Mouse (Mus musculus) midbrain, embryonic 16.5 days (tissue): ENCODE results near the gene Fam222b. TPM values are rescaled to one million over a fixed set of nuclear protein-coding genes. Genes with fewer than 3 reads are reported as not detected.

Source experiments
- ATAC-seq: fragments of 200-750 bp; cut with Nextera tagmentation; 2 replicates; pipeline ENCODE4 v1.8.0; 2017; ENCODE audit warnings: moderate TSS enrichment
- H3K27ac ChIP-seq: fragments of 300-500 bp; sonication (generic); 2 replicates; pipeline ENCODE4 v1.5.1; 2014; ENCODE audit warnings: mild to moderate bottlenecking, low read length, mixed read lengths
- H3K27me3 ChIP-seq: fragments of 300-500 bp; sonication (generic); 2 replicates; pipeline ENCODE4 v1.6.1; 2014; ENCODE audit warnings: low read depth, low read length, mixed read lengths; ENCODE audit not compliant: control insufficient read depth, insufficient read depth
- H3K36me3 ChIP-seq: fragments of 300-500 bp; sonication (generic); 2 replicates; pipeline ENCODE4 v1.6.1; 2014; ENCODE audit warnings: mild to moderate bottlenecking, low read length, moderate library complexity, mixed read lengths; ENCODE audit not compliant: control insufficient read depth, insufficient read depth
- H3K4me1 ChIP-seq: fragments of 300-500 bp; sonication (generic); 2 replicates; pipeline ENCODE4 v1.6.1; 2014; ENCODE audit warnings: mild to moderate bottlenecking, low read length, mixed read lengths; ENCODE audit not compliant: control insufficient read depth, insufficient read depth
- H3K4me2 ChIP-seq: fragments of 300-500 bp; sonication (generic); 2 replicates; pipeline ENCODE4 v1.6.1; 2014; ENCODE audit warnings: mild to moderate bottlenecking, low read length, mixed read lengths
- H3K4me3 ChIP-seq: fragments of 300-500 bp; sonication (generic); 2 replicates; pipeline ENCODE4 v1.5.1; 2014; ENCODE audit warnings: low read depth, mild to moderate bottlenecking, low read length, moderate library complexity, mixed read lengths
- H3K9ac ChIP-seq: fragments of 300-500 bp; sonication (generic); 2 replicates; pipeline ENCODE4 v1.6.1; 2014; ENCODE audit warnings: low read depth, low read length, mixed read lengths
- H3K9me3 ChIP-seq: fragments of 300-500 bp; sonication (generic); replicated peaks from 2 replicates; pipeline ENCODE4 v1.6.1; 2014; ENCODE audit warnings: mild to moderate bottlenecking, low read length, mixed read lengths; ENCODE audit not compliant: control insufficient read depth, poor library complexity, severe bottlenecking
- WGBS: fragments of 180-500 bp; shearing (Covaris S2); extraction: QIAGEN DNeasy Blood & Tissue Kit; methylation state at CpG from one replicate; pipeline ENCODE4 v1.1.7; 2014; 5-methylcytosine and 5-hydroxymethylcytosine counted together
- polyA plus RNA-seq: library from polyadenylated mRNA; unstranded; fragments of >200 nt; fragmentation: Nextera tagmentation; extraction: Ambion mirVana; gene quantifications from 2 replicates; pipeline ENCODE4 v1.2.1, GENCODE M21; 2015

The Fam222b gene
- polyA plus RNA-seq, 1 experiment from 2014 or later, result 28.7 TPM

DNA sequence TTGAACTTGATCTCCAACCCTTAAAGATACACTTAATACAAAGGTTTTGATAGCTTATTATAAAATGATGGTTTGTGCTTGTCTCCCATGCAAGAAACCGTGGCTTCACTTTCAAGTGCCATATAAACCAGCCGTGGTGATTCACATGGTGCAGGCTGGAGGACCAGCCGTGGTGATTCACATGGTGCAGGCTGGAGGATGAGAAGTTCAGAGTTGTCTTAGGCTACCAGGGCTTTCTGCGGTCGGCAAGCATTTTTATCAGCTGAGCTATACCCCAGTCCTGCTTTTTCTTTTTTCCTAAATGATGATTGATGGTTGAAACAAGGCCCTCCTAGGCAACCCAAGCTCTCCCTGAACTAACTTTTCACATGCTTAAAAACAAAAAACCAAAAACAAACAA lies 7.7 kb downstream of the Fam222b start:
- no peaks in the 10 kb centered on the region for H3K9me3 ChIP-seq
- no peak for ATAC-seq
- no peak overlapping the region for H3K4me3 ChIP-seq
- H3K27ac ChIP-seq, result no peak overlapping the region
- 88% methylated on average over 5 of the region's 5 CpGs for WGBS
- no peaks in the 10 kb centered on the region for H3K27me3 ChIP-seq
- H3K36me3 ChIP-seq, result no peaks in the 10 kb centered on the region
- no peak overlapping the region for H3K4me2 ChIP-seq
- no peak overlapping the region for H3K9ac ChIP-seq
- peaks cover 5% of the 10 kb centered on the region for H3K4me1 ChIP-seq

DNA sequence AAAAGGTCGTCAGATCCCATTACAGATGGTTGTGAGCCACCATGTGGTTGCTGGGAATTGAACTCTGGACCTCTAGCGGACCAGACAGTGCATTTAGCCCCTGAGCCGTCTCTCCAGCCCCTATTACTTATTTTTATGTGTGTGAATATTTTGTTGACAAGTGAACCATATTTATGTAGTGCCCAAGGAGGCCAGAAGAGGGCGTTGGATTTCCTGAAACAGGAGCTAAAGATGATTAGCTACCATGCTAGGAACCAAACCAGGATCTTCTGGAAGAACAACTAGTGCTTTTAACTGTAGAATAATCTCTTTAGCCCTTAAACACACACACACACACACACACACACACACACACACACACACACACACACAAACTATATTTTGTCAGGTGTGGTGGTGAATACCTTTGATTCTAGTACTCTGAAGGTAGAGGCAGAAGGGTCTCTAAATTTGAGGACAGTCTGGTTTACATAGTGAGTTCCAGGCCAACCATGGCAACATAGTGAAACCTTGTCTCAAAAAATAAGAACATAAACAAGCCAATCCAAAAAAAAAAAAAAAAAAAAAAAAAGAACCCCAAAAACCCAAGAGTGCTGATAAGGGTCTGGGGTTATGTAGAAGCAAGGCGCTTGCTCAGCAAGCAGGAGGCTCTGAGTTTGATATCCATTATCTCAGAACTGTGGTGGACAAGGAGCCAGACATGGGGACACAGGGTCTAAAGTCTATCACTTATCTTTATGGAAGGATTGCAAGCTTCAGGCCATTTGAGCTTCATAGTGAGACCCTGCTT lies 8.7 kb downstream of the Fam222b start:
- Histone ChIP-seq H3K36me3 (0 out of 2 replicates have a peak, but pooled peaks cover 2% of the 10 kb centered on the region), H3K9me3 (no peaks in the 10 kb centered on the region), H3K4me1 (no peaks in the 10 kb centered on the region), H3K27me3 (no peaks in the 10 kb centered on the region), H3K4me3 (no peak overlapping the region), H3K27ac (no peak overlapping the region), H3K9ac (no peak overlapping the region), H3K4me2 (no peak overlapping the region)
- ATAC-seq, result no peak
- 68% methylated on average over 5 of the region's 5 CpGs for WGBS

DNA sequence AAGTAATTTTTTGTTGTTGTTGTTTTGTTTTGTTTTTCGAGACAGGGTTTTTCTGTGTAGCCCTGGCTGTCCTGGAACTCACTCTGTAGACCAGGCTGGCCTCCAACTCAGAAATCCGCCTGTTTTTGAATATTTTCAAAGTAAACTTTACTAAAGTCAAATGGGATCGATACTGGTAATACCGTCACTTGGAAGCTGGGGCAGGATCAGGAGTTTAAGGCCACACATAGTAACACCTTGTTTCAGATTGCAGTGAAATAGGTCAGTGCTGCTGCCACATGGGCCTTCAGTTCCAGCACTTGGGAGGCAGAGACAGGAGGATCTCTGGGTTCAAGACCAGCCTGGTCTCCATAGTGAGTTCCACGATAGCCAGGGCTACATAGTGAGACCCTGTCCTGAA lies 10.0 kb downstream of the Fam222b start:
- Histone ChIP-seq H3K36me3 (0 out of 2 replicates have a peak, but pooled peaks cover 2% of the 10 kb centered on the region), H3K9me3 (no peaks in the 10 kb centered on the region), H3K27me3 (no peaks in the 10 kb centered on the region), H3K27ac (no peak overlapping the region), H3K4me1 (no peaks in the 10 kb centered on the region), H3K4me3 (no peak overlapping the region), H3K4me2 (no peak overlapping the region), H3K9ac (no peak overlapping the region)
- no peak for ATAC-seq
- 96% methylated on average over 5 of the region's 5 CpGs for WGBS

DNA sequence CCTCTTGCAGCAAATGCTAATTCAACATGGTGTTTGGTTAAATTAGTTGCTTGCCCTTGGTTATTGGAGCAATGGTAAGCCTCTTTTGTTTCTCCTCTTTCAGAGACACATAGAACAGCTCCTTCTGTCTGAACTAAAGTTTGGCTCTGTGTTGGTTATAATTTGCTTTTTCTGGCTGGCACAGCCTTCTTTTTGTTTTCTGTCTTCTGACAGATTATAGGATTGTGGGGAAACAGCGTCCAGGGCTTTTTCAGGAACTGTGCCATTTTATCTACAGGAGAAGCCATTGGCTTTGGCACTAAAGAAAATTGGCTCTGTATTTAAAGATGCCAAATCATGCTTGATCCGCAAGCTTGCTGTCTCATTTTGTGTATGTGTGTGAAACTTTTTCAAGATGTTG lies 19.2 kb downstream of the Fam222b start:
- Histone ChIP-seq H3K4me2 (no peak overlapping the region), H3K27ac (0 out of 2 replicates have a peak overlapping the region, but pooled peaks have one; percentile 17), H3K9me3 (no peaks in the 10 kb centered on the region), H3K27me3 (no peaks in the 10 kb centered on the region), H3K9ac (no peak overlapping the region), H3K4me1 (peaks cover 38% of the 10 kb centered on the region), H3K36me3 (no peaks in the 10 kb centered on the region), H3K4me3 (no peak overlapping the region)
- WGBS, result 53% methylated on average over 2 of the region's 2 CpGs
- ATAC-seq, result no peak

DNA sequence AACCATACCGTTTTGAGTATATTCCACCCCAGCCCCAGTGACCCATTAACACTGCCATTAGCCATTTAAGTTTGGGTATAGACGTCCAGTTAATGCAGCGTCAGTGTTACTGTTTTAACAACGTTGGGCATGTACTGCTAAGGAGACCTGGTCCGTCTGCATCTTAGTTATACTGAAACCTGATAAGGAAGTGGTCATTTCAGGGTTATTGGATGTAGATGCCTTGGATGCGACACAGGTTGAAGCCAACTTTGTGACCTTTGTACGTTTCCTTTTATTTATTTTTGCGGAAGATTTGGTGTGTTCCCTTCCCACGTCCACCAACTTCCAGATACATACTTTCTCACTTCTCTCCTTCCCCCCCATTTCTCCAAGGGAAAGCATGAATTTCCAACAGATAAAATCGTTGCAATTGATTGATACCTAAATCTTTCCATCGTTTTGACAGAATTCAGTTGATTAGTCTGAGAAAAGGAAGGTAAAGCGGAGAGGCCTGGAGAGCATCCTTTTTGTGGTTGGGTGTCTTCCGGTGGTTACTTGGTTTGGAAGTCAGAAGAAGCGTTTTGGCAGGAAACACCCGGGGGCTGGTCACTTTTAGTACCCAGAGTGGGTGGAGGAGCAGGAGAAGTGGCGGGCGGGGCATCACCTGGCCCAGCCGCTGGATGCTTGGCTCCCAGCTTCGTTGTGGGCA lies 20.4 kb downstream of the Fam222b start:
- Histone ChIP-seq H3K4me2 (peak overlapping the region; percentile 80), H3K4me3 (peak overlapping the region; percentile 84), H3K27me3 (no peaks in the 10 kb centered on the region), H3K27ac (peak overlapping the region; percentile 90), H3K9me3 (no peaks in the 10 kb centered on the region), H3K4me1 (peaks cover 44% of the 10 kb centered on the region), H3K36me3 (no peaks in the 10 kb centered on the region), H3K9ac (peak overlapping the region; percentile 92)
- 8% methylated on average over 19 of the region's 19 CpGs for WGBS
- no peak for ATAC-seq

DNA sequence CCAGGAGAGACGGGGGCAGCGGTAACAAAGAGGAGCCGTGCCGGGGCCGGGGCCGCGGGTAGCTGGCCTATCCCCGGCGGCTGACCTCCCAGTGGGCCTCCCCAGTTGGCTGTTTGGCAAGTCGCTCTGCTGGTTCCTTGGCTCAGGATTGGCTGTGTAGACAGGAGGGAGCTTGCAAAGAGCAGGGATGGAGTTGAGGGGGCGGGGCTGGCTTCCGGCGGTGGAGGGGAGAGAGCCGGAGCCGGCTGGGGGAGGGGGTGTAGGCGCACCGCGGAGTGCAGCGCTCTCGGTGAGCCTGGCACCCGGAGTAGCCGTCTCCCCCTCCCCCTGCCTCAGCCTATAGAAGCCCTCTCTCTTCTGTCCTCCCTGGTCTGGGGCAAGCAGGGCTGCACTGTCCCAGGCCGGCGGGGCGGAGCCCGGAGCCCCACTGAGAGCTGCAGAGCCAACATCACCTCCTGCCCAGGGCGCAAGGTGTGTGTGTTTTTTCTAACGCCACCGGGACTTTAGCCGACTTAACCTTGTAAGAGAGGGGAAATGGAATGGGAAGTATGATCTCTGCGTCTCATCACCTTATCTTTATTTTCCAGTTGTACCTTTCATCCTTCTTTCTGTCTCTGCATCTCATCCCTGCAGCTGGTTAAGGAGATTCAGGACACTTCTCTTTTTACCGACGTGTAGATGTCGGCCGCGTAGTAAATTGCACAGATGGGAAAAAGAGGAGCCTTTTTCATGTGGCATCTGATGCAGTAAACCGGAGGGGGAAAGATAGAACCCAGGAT lies 21.1 kb downstream of the Fam222b start:
- peak overlapping the region; percentile 84 for H3K4me3 ChIP-seq
- under 1% methylated on average over 29 of the region's 37 CpGs for WGBS
- peaks cover 47% of the 10 kb centered on the region for H3K4me1 ChIP-seq
- H3K27ac ChIP-seq, result peak overlapping the region; percentile 90
- H3K27me3 ChIP-seq, result no peaks in the 10 kb centered on the region
- H3K4me2 ChIP-seq, result peak overlapping the region; percentile 80
- peak; percentile 99 for ATAC-seq
- H3K36me3 ChIP-seq, result no peaks in the 10 kb centered on the region
- peak overlapping the region; percentile 92 for H3K9ac ChIP-seq
- no peaks in the 10 kb centered on the region for H3K9me3 ChIP-seq

DNA sequence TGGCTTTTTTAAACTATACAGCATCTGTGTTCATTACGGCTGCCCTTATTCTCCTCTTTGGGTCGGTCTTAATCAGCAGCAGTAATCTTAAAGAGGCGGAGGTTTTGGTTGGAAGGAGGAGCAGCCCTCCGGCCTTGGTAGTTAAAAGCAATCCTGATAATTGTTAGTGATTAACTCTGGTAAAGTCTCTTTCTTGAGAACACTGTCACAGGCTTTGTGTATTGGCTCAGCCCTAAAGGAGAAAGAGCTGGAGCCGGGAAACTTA lies 21.6 kb downstream of the Fam222b start:
- H3K27ac ChIP-seq, result peak overlapping the region; percentile 90
- peak overlapping the region; percentile 92 for H3K9ac ChIP-seq
- WGBS, result 6% methylated on average over 5 of the region's 5 CpGs
- no peaks in the 10 kb centered on the region for H3K36me3 ChIP-seq
- ATAC-seq, result no peak
- peak overlapping the region; percentile 80 for H3K4me2 ChIP-seq
- peaks cover 52% of the 10 kb centered on the region for H3K4me1 ChIP-seq
- H3K9me3 ChIP-seq, result no peaks in the 10 kb centered on the region
- no peaks in the 10 kb centered on the region for H3K27me3 ChIP-seq
- peak overlapping the region; percentile 84 for H3K4me3 ChIP-seq

DNA sequence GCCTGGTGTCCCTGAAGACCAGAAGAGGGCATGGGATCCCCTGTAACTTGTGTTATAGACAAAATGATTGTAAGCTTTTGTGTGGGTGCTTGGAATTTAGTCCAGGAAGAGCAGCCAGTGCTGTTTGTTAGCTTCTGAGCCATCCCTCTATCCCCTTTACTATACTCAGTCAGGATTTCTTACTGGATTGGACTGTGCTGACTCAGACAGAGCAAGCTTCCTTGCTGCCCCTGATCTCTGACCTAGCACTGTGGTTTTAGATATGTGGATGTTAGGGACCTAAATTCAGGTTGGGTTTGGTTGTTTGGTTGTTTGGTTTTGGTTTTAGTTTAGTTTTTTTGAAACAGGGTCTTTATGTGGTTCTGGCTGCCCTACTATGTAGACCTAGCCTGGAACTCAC lies 24.0 kb downstream of the Fam222b start:
- Histone ChIP-seq H3K4me2 (no peak overlapping the region), H3K27ac (no peak overlapping the region), H3K36me3 (no peaks in the 10 kb centered on the region), H3K9me3 (no peaks in the 10 kb centered on the region), H3K9ac (no peak overlapping the region), H3K4me3 (no peak overlapping the region), H3K4me1 (peaks cover 56% of the 10 kb centered on the region), H3K27me3 (no peaks in the 10 kb centered on the region)
- no peak for ATAC-seq

DNA sequence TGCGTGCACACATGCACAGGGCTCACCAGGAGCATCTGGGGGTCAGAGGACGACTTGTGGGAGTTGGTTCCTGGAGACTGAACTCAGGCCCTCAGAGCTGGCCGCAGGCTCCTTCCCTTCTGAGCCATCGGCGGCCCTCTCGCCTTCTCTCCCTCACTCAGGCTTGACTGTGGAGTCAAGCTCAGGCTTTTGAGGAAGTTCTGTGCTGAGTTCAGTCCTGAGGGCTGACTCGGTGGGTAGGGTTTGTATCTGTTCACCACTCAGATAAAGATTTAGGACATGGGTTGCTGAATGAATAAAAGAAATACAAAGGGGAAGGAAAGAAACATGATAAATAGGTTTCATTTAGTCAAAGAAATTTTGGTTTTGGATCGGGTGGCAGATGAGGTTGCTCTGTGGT lies 25.4 kb downstream of the Fam222b start:
- peaks cover 42% of the 10 kb centered on the region for H3K4me1 ChIP-seq
- no peaks in the 10 kb centered on the region for H3K27me3 ChIP-seq
- WGBS, result 82% methylated on average over 8 of the region's 8 CpGs
- no peak for ATAC-seq
- no peak overlapping the region for H3K9ac ChIP-seq
- H3K4me3 ChIP-seq, result no peak overlapping the region
- H3K36me3 ChIP-seq, result no peaks in the 10 kb centered on the region
- no peaks in the 10 kb centered on the region for H3K9me3 ChIP-seq
- no peak overlapping the region for H3K27ac ChIP-seq
- no peak overlapping the region for H3K4me2 ChIP-seq
